Mouse (Mus musculus): ENCODE results near the gene Rfx7. TPM values are rescaled to one million over a fixed set of nuclear protein-coding genes. Genes with fewer than 3 reads are reported as not detected.
A peak's percentile ranks its signal among the peaks of the same experiment; 100 is the strongest.
"Not testable (repeated sequence)": the region's sequence is repeated elsewhere in the genome, so short reads cannot be mapped to it uniquely, and the experiment has no call there.

Rfx7 gene
- total and polyA plus RNA-seq, 2 experiments from 2014 or later, result 10.8 to 44.8 TPM

GRCm38 (mm10) chr9:72638951-72639842 is 107.2 kb downstream of the Rfx7 start:
- Histone ChIP-seq H3K27ac (ENCODE audit: low read depth, low read length) (peak overlapping the region; percentile 86), H3K9me3 (ENCODE audit: low read length) (no peaks in the 10 kb centered on the region), H3K4me3 (ENCODE audit: low read depth, low read length) (peak overlapping the region; percentile 24), H3K27me3 (ENCODE audit: insufficient read depth, low read length) (no peaks in the 10 kb centered on the region), H3K4me2 (ENCODE audit: low read depth) (peak overlapping the region; percentile 50), H3K36me3 (ENCODE audit: insufficient read depth) (no peaks in the 10 kb centered on the region), H3K4me1 (ENCODE audit: insufficient read depth) (peaks cover 8% of the 10 kb centered on the region; the same call in 1 of the 2 replicates), H3K9ac (peak overlapping the region; percentile 47)
- DNase-seq (peak; percentile 78), ATAC-seq (peak; percentile 88)
- TF ChIP-seq CTCF (IDR thresholded peaks at IDR 0.05; ENCODE audit: low read depth), result no peak
- 34% methylated on average over 9 of the region's 9 CpGs for WGBS

GRCm38 (mm10) chr9:72639843-72640621 is 108.0 kb downstream of the Rfx7 start:
- ATAC-seq, result peak; percentile 91
- 1% methylated on average over 27 of the region's 27 CpGs for WGBS

GRCm38 (mm10) chr9:72640642-72641041 is 108.6 kb downstream of the Rfx7 start:
- Histone ChIP-seq H3K9ac (0 out of 2 replicates have a peak overlapping the region, but pooled peaks have one; percentile 15), H3K4me2 (ENCODE audit: low read depth) (peak overlapping the region; percentile 50; the same call in 1 of the 2 replicates), H3K27me3 (ENCODE audit: insufficient read depth, low read length) (no peaks in the 10 kb centered on the region), H3K4me1 (ENCODE audit: insufficient read depth) (peaks cover 10% of the 10 kb centered on the region; the same call in 1 of the 2 replicates), H3K4me3 (ENCODE audit: low read depth, low read length) (no peak overlapping the region), H3K36me3 (ENCODE audit: insufficient read depth) (no peaks in the 10 kb centered on the region), H3K9me3 (ENCODE audit: low read length) (no peaks in the 10 kb centered on the region), H3K27ac (ENCODE audit: low read depth, low read length) (peak overlapping the region; percentile 86)
- DNase-seq (no peak), ATAC-seq (no peak)
- WGBS, result 8% methylated on average over 7 of the region's 7 CpGs
- TF ChIP-seq CTCF (IDR thresholded peaks at IDR 0.05; ENCODE audit: low read depth), result no peak

More at GRCm38 (mm10) chr9:72639843-72640621, 108.0 kb downstream of the Rfx7 start:
- DNase-seq, result peak; percentile 79
- H3K27me3 ChIP-seq (ENCODE audit: insufficient read depth, low read length), result no peaks in the 10 kb centered on the region
- H3K27ac ChIP-seq (ENCODE audit: low read depth, low read length), result peak overlapping the region; percentile 86
- H3K4me2 ChIP-seq (ENCODE audit: low read depth), result peak overlapping the region; percentile 50
- H3K36me3 ChIP-seq (ENCODE audit: insufficient read depth), result no peaks in the 10 kb centered on the region
- peaks cover 10% of the 10 kb centered on the region; the same call in 1 of the 2 replicates for H3K4me1 ChIP-seq (ENCODE audit: insufficient read depth)
- no peak for TF ChIP-seq CTCF (IDR thresholded peaks at IDR 0.05; ENCODE audit: low read depth)
- no peaks in the 10 kb centered on the region for H3K9me3 ChIP-seq (ENCODE audit: low read length)
- H3K9ac ChIP-seq, result peak overlapping the region; percentile 47
- H3K4me3 ChIP-seq (ENCODE audit: low read depth, low read length), result peak overlapping the region; percentile 24

- Histone ChIP-seq H3K9ac (no peak overlapping the region), H3K4me3 (ENCODE audit: low read depth, low read length) (no peak overlapping the region)
These were observed 109.1 kb downstream of the Rfx7 start for GRCm38 (mm10) chr9:72641093-72641680.

GRCm38 (mm10) chr9:72642756-72643447 is 110.9 kb downstream of the Rfx7 start:
- not testable (repeated sequence) for H3K27ac ChIP-seq (ENCODE audit: low read depth, low read length); H3K36me3 ChIP-seq (ENCODE audit: insufficient read depth); DNase-seq; ATAC-seq; H3K4me3 ChIP-seq (ENCODE audit: low read depth, low read length); H3K9me3 ChIP-seq (ENCODE audit: low read length); H3K27me3 ChIP-seq (ENCODE audit: insufficient read depth, low read length); H3K9ac ChIP-seq; H3K4me2 ChIP-seq (ENCODE audit: low read depth)
- WGBS, result 87% methylated on average over 4 of the region's 4 CpGs
- H3K4me1 ChIP-seq (ENCODE audit: insufficient read depth), result peaks cover 10% of the 10 kb centered on the region; the same call in 1 of the 2 replicates

More at GRCm38 (mm10) chr9:72641093-72641680, 109.1 kb downstream of the Rfx7 start:
- H3K36me3 ChIP-seq (ENCODE audit: insufficient read depth), result no peaks in the 10 kb centered on the region
- H3K9me3 ChIP-seq (ENCODE audit: low read length), result no peaks in the 10 kb centered on the region
- H3K27me3 ChIP-seq (ENCODE audit: insufficient read depth, low read length), result no peaks in the 10 kb centered on the region
- H3K4me2 ChIP-seq (ENCODE audit: low read depth), result no peak overlapping the region
- WGBS, result 55% methylated on average over 6 of the region's 6 CpGs
- ATAC-seq (no peak), DNase-seq (no peak)
- H3K27ac ChIP-seq (ENCODE audit: low read depth, low read length), result peak overlapping the region; percentile 86
- TF ChIP-seq CTCF (IDR thresholded peaks at IDR 0.05; ENCODE audit: low read depth), result no peak
- peaks cover 10% of the 10 kb centered on the region; the same call in 1 of the 2 replicates for H3K4me1 ChIP-seq (ENCODE audit: insufficient read depth)

Data from forebrain, postnatal 0 days (tissue).